Mouse (Mus musculus): ENCODE measurements around the gene Cdkl1.

GRCm38 (mm10) chr12:69824881-69825597, 34.0 kb upstream of the Cdkl1 start:
- TF ChIP-seq POLR2A (IDR thresholded peaks at IDR 0.05; ENCODE audit: insufficient read length, low read depth) (no peak), POLR2AphosphoS2 (IDR thresholded peaks at IDR 0.05; ENCODE audit: insufficient read length, low read depth) (no peak), REST (IDR thresholded peaks at IDR 0.05; ENCODE audit: insufficient read depth, insufficient read length) (no peak)

All from myocyte (in vitro differentiated cells).